Mouse (Mus musculus): ENCODE data around the gene Tle3.

DNA sequence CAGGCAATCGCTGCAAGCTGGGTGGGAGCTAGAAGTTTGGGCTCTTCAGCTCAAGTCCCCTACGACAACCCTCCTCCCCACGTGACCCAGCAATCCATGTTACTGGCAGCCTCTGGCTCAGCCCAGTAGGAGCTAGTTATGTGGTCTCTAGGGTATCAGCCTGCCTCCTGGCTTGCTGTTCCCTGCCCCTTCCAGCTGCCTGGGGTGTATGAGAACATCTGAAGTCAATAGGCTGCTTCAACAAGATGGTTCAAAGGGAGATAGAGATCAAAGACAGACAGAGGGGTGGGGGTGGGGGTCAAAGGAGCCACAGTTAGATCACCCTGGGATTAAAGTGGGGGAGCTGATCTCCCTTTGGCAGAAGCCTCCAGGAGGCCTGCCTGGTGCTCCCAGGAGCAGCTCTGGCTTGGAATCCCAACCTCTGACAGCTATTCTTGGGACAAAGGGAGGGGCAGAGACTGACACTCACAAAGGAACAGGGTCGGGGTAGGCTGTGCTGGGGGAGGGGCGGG, 73.6 kb downstream of the Tle3 start:
- no peak for TF ChIP-seq CTCF (IDR thresholded peaks at IDR 0.05; ENCODE audit: control insufficient read depth, insufficient read depth, low read length)
- TF ChIP-seq POLR2A (IDR thresholded peaks at IDR 0.05; ENCODE audit: borderline replicate concordance, control insufficient read depth, low read depth, low read length): no peak

Measured in bone marrow, adult 2 months (tissue).